Mouse (Mus musculus): ENCODE data around the gene Jakmip3. TPM values are rescaled to one million over a fixed set of nuclear protein-coding genes. Genes with fewer than 3 reads are reported as not detected.

Gene Jakmip3
- polyA plus RNA-seq, 1 experiment from 2014 or later, result 0.15 TPM

DNA sequence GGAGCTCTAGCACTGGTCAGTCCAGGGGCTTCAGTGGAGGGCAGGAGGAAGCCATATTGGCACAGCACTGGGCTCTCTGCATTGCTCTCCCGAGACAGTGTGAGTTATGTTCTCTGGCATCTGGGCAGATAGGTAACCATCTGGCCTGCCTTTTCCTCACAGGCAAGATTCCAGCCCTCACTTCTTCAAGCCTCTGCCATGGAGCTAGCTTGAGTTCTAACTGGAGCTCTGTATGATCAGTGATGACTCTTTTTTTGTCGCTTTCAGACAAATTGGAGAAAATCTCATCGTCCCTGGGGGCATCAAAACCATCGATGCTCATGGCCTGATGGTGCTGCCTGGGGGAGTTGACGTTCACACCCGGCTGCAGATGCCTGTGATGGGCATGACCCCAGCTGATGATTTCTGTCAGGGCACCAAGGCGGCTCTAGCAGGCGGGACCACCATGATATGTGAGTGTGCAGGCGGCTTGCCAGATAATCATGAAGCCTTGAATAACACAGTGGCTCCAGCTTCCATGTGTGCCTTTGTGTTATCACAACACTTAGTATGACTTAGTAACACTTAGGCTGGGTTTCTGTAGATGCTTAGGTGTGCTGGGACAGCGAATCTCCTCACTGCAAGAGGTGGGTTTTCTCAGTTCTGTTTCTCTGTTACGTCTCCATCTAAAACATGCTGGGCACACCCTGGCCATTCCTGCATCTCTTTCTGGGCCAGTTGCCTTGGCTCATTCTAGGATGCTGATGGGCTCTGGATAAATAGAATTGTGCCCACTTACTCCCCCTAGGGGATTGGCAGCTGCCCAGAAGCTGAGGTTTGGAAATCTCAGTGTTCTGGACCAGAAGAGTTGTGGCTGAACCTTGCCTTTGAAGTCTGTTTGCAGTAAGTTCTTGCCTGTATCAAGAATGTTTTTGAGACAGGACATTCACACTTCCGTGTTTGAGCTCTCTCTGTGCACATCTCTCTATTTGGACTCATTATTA is 149.7 kb downstream of the Jakmip3 start:
- H3K9me3 ChIP-seq, result no peaks in the 10 kb centered on the region
- no peak overlapping the region for H3K27ac ChIP-seq
- ATAC-seq (ENCODE audit: borderline replicate concordance, extremely low read depth, low FRiP score, low TSS enrichment), result no peak
- no peak overlapping the region for H3K9ac ChIP-seq
- 79% methylated on average over 12 of the region's 12 CpGs for WGBS
- H3K4me2 ChIP-seq, result no peak overlapping the region
- H3K27me3 ChIP-seq, result peaks cover 28% of the 10 kb centered on the region
- H3K36me3 ChIP-seq, result no peaks in the 10 kb centered on the region
- no peak overlapping the region for H3K4me3 ChIP-seq
- H3K4me1 ChIP-seq, result 0 out of 2 replicates have a peak, but pooled peaks cover 5% of the 10 kb centered on the region

- no peak overlapping the region for H3K4me2 ChIP-seq
- no peaks in the 10 kb centered on the region for H3K36me3 ChIP-seq
- H3K27me3 ChIP-seq, result peaks cover 13% of the 10 kb centered on the region
- WGBS, result 85% methylated on average over 9 of the region's 9 CpGs
- no peak for ATAC-seq (ENCODE audit: borderline replicate concordance, extremely low read depth, low FRiP score, low TSS enrichment)
- H3K9me3 ChIP-seq, result no peaks in the 10 kb centered on the region
- H3K4me3 ChIP-seq, result no peak overlapping the region
- H3K27ac ChIP-seq, result no peak overlapping the region
- H3K4me1 ChIP-seq, result 0 out of 2 replicates have a peak, but pooled peaks cover under 1% of the 10 kb centered on the region
- no peak overlapping the region for H3K9ac ChIP-seq
These were observed 151.2 kb downstream of the Jakmip3 start for GRCm38 (mm10) chr7:139091681-139092080.

- no peak overlapping the region for H3K4me2 ChIP-seq
- H3K4me3 ChIP-seq, result no peak overlapping the region
- no peak overlapping the region for H3K27ac ChIP-seq
- H3K9ac ChIP-seq, result no peak overlapping the region
- no peaks in the 10 kb centered on the region for H3K9me3 ChIP-seq
- no peaks in the 10 kb centered on the region for H3K36me3 ChIP-seq
- ATAC-seq (ENCODE audit: borderline replicate concordance, extremely low read depth, low FRiP score, low TSS enrichment), result no peak; the same call in 1 of the 2 replicates
- H3K4me1 ChIP-seq, result no peaks in the 10 kb centered on the region
- 91% methylated on average over 5 of the region's 5 CpGs for WGBS
- peaks cover 3% of the 10 kb centered on the region; the same call in 1 of the 2 replicates for H3K27me3 ChIP-seq
These were observed 152.1 kb downstream of the Jakmip3 start for GRCm38 (mm10) chr7:139092676-139093075.

DNA sequence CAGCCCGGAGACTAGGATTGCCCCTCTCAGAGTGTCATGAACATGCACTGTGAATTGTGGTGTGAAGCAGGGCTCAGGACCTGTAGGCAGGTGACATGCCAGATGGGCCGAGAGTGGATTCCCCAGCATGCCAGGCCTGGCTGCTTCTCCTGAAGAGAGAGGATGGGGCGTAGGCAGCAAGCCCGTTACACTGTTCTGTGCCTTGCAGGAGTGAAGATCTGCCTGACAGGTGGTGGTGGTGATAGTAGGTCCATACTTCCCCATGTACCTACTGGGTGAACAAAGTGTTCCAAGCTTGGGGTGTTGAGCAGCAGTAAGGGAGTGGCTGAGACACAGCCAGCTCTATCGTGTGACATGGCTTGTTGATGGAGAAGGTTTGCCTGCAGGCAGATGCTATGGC is 152.6 kb downstream of the Jakmip3 start:
- Histone ChIP-seq H3K27me3 (no peaks in the 10 kb centered on the region), H3K4me3 (no peak overlapping the region), H3K27ac (no peak overlapping the region), H3K36me3 (no peaks in the 10 kb centered on the region), H3K4me1 (no peaks in the 10 kb centered on the region), H3K4me2 (no peak overlapping the region), H3K9me3 (no peaks in the 10 kb centered on the region), H3K9ac (no peak overlapping the region)
- 81% methylated on average over 5 of the region's 5 CpGs for WGBS
- no peak for ATAC-seq (ENCODE audit: borderline replicate concordance, extremely low read depth, low FRiP score, low TSS enrichment)

- Histone ChIP-seq H3K27me3 (no peaks in the 10 kb centered on the region), H3K9ac (no peak overlapping the region), H3K4me3 (no peak overlapping the region), H3K36me3 (no peaks in the 10 kb centered on the region), H3K27ac (no peak overlapping the region), H3K9me3 (no peaks in the 10 kb centered on the region), H3K4me1 (no peaks in the 10 kb centered on the region), H3K4me2 (no peak overlapping the region)
- no peak for ATAC-seq (ENCODE audit: borderline replicate concordance, extremely low read depth, low FRiP score, low TSS enrichment)
- whole genome bisulfite sequencing, result 79% methylated on average over 7 of the region's 7 CpGs
These were observed 153.3 kb downstream of the Jakmip3 start for GRCm38 (mm10) chr7:139093781-139094180.

- 75% methylated on average over 6 of the region's 6 CpGs for WGBS
- ATAC-seq (ENCODE audit: borderline replicate concordance, extremely low read depth, low FRiP score, low TSS enrichment), result no peak
- Histone ChIP-seq H3K36me3 (no peaks in the 10 kb centered on the region), H3K9me3 (no peaks in the 10 kb centered on the region), H3K4me2 (no peak overlapping the region), H3K4me1 (no peaks in the 10 kb centered on the region), H3K27ac (no peak overlapping the region), H3K4me3 (no peak overlapping the region), H3K27me3 (no peaks in the 10 kb centered on the region), H3K9ac (no peak overlapping the region)
These were observed 154.2 kb downstream of the Jakmip3 start for GRCm38 (mm10) chr7:139094761-139095160.

DNA sequence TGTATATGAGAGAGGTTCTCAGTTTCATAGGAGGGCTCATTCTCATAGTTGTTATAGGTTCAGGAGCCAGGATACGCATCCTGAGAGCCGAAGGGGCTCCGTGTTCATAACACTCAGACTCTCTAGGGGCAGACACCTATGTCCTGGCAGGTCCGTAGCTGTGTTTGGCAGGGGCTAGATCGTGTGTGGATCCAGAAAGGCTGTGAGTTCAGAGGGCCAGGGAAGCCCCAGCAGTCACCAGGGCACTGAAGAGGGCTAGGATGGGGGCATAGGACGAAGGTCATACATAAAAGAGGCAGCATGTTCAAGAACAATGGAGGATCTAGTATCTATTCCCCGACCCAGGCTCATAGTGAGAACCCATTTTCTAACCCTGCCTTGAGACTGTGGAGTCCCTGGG is 154.8 kb downstream of the Jakmip3 start:
- Histone ChIP-seq H3K4me2 (no peak overlapping the region), H3K4me3 (no peak overlapping the region), H3K27me3 (no peaks in the 10 kb centered on the region), H3K27ac (no peak overlapping the region), H3K9me3 (no peaks in the 10 kb centered on the region), H3K36me3 (no peaks in the 10 kb centered on the region), H3K4me1 (no peaks in the 10 kb centered on the region), H3K9ac (no peak overlapping the region)
- ATAC-seq (ENCODE audit: borderline replicate concordance, extremely low read depth, low FRiP score, low TSS enrichment), result no peak
- WGBS, result 80% methylated on average over 7 of the region's 7 CpGs

GRCm38 (mm10) chr7:139096399-139096798 is 155.9 kb downstream of the Jakmip3 start:
- H3K9me3 ChIP-seq, result no peaks in the 10 kb centered on the region
- no peaks in the 10 kb centered on the region for H3K36me3 ChIP-seq
- H3K27me3 ChIP-seq, result no peaks in the 10 kb centered on the region
- no peak overlapping the region for H3K27ac ChIP-seq
- H3K4me1 ChIP-seq, result no peaks in the 10 kb centered on the region
- H3K4me2 ChIP-seq, result no peak overlapping the region
- H3K4me3 ChIP-seq, result no peak overlapping the region
- H3K9ac ChIP-seq, result no peak overlapping the region
- WGBS, result 86% methylated on average over 6 of the region's 6 CpGs
- no peak for ATAC-seq (ENCODE audit: borderline replicate concordance, extremely low read depth, low FRiP score, low TSS enrichment)

DNA sequence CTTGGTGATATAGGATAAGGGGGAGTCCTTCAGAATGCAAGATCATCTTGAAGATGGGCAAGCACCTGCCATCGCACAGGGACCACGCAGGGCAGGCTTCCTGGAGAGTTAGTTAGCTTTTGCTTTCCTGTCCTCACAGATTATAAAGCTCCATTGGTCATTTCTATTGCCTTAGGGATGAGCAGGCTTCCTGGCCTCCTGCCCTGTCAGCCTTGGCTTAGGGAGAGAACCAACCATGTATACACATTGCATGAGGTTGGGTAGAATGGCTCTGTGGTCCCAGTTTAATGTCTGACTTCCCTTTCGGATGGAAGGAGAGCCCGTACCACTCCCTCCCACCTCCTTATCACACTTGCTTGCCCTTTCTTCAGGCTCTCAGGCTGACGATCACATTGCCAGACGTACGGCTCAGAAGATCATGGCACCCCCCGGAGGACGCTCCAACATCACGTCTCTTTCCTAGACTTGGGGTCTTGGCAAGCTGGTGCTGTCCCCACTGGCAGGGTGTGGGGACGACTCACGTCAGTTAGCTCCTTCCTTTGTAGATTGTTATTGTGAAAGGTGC is 160.1 kb downstream of the Jakmip3 start:
- no peaks in the 10 kb centered on the region for H3K36me3 ChIP-seq
- H3K9me3 ChIP-seq, result no peaks in the 10 kb centered on the region
- no peaks in the 10 kb centered on the region for H3K27me3 ChIP-seq
- no peak for ATAC-seq (ENCODE audit: borderline replicate concordance, extremely low read depth, low FRiP score, low TSS enrichment)
- H3K9ac ChIP-seq, result no peak overlapping the region
- H3K27ac ChIP-seq, result no peak overlapping the region
- H3K4me1 ChIP-seq, result no peaks in the 10 kb centered on the region
- H3K4me3 ChIP-seq, result no peak overlapping the region
- WGBS, result 68% methylated on average over 12 of the region's 12 CpGs
- no peak overlapping the region for H3K4me2 ChIP-seq

DNA sequence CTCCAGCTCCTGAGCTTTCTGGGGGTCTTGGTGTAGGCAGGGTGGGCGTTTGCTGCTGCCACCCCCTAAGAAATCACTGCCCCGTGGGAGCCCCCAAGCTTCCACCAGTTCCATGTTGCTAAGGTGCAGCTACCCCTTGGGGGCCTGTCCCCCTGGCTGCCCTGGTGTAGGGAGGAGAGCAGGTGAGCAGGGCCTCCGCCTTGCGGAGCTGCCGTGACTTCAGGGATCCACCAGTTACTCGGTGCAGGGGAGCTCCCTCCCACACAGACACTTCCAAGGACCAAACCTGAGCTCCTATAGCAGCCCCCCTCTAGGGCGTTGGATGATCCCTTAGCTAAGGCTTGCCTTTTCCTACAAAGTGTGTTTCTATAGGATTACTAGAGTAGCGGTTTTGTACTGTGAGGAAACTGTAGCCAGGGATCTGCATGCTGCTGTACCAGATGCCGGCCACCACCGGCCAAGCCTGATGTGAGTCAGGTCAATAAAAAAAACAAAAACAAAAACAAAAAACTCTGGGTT is 160.8 kb downstream of the Jakmip3 start:
- H3K4me3 ChIP-seq, result no peak overlapping the region
- H3K9me3 ChIP-seq, result no peaks in the 10 kb centered on the region
- WGBS, result 79% methylated on average over 10 of the region's 10 CpGs
- H3K27ac ChIP-seq, result no peak overlapping the region
- ATAC-seq (ENCODE audit: borderline replicate concordance, extremely low read depth, low FRiP score, low TSS enrichment), result no peak
- no peaks in the 10 kb centered on the region for H3K27me3 ChIP-seq
- H3K36me3 ChIP-seq, result no peaks in the 10 kb centered on the region
- no peak overlapping the region for H3K4me2 ChIP-seq
- H3K9ac ChIP-seq, result no peak overlapping the region
- no peaks in the 10 kb centered on the region for H3K4me1 ChIP-seq

GRCm38 (mm10) chr7:139101826-139102225 is 161.3 kb downstream of the Jakmip3 start:
- Histone ChIP-seq H3K4me3 (no peak overlapping the region), H3K36me3 (no peaks in the 10 kb centered on the region), H3K4me1 (no peaks in the 10 kb centered on the region), H3K27me3 (no peaks in the 10 kb centered on the region), H3K4me2 (no peak overlapping the region), H3K9me3 (no peaks in the 10 kb centered on the region), H3K9ac (no peak overlapping the region), H3K27ac (no peak overlapping the region)
- 77% methylated on average over 3 of the region's 3 CpGs for WGBS
- ATAC-seq (ENCODE audit: borderline replicate concordance, extremely low read depth, low FRiP score, low TSS enrichment), result no peak

GRCm38 (mm10) chr7:139103960-139104381 is 163.4 kb downstream of the Jakmip3 start:
- WGBS, result 51% methylated on average over 10 of the region's 10 CpGs
- Histone ChIP-seq H3K27ac (no peak overlapping the region), H3K4me1 (no peaks in the 10 kb centered on the region), H3K9me3 (no peaks in the 10 kb centered on the region), H3K4me3 (no peak overlapping the region), H3K4me2 (no peak overlapping the region), H3K9ac (no peak overlapping the region), H3K36me3 (no peaks in the 10 kb centered on the region), H3K27me3 (no peaks in the 10 kb centered on the region)
- no peak for ATAC-seq (ENCODE audit: borderline replicate concordance, extremely low read depth, low FRiP score, low TSS enrichment)
